Mouse (Mus musculus) lung, postnatal 0 days (tissue): ENCODE measurements around the gene Plbd2. TPM values are rescaled to one million over a fixed set of nuclear protein-coding genes. Genes with fewer than 3 reads are reported as not detected.

Experiments
- ATAC-seq: fragments of 200-750 bp; cut with Nextera tagmentation; 2 replicates; pipeline ENCODE4 v1.8.0; 2017; ENCODE audit warnings: moderate library complexity
- DNase-seq: peaks from one replicate; pipeline ENCODE4 v3.0.0-alpha.2; 2016; ENCODE audit warnings: low spot score
- H3K27ac ChIP-seq: fragments of 300-500 bp; sonication (generic); 2 replicates; pipeline ENCODE4 v1.5.1; 2014; ENCODE audit warnings: antibody characterized with exemption, mild to moderate bottlenecking, low read length, mixed read lengths
- H3K27me3 ChIP-seq: fragments of 300-500 bp; sonication (generic); replicated peaks from 2 replicates; pipeline ENCODE4 v1.6.1; 2014; ENCODE audit warnings: low read length, mixed read lengths; ENCODE audit not compliant: insufficient read depth
- H3K36me3 ChIP-seq: fragments of 300-500 bp; sonication (generic); 2 replicates; pipeline ENCODE4 v1.6.1; 2014; ENCODE audit warnings: low read length, mixed read lengths; ENCODE audit not compliant: insufficient read depth
- H3K4me1 ChIP-seq: fragments of 300-500 bp; sonication (generic); 2 replicates; pipeline ENCODE4 v1.6.1; 2014; ENCODE audit warnings: antibody characterized with exemption, low read depth, low read length, mixed read lengths; ENCODE audit not compliant: insufficient read depth
- H3K4me2 ChIP-seq: fragments of 300-500 bp; sonication (generic); replicated peaks from 2 replicates; pipeline ENCODE4 v1.6.1; 2014; ENCODE audit warnings: low read depth, mild to moderate bottlenecking, low read length, moderate library complexity, mixed read lengths
- H3K4me3 ChIP-seq: fragments of 300-500 bp; sonication (generic); 2 replicates; pipeline ENCODE4 v1.5.1; 2014; ENCODE audit warnings: low read depth, low read length
- H3K9ac ChIP-seq: fragments of 300-500 bp; sonication (generic); replicated peaks from 2 replicates; pipeline ENCODE4 v1.6.1; 2014; ENCODE audit warnings: low read depth, mild to moderate bottlenecking
- H3K9me3 ChIP-seq: fragments of 300-500 bp; sonication (generic); 2 replicates; pipeline ENCODE4 v1.6.1; 2016; ENCODE audit warnings: low read length, mixed read lengths
- CTCF ChIP-seq: IDR thresholded peaks from 2 replicates; pipeline ENCODE4 v1.5.1; 2016; ENCODE audit warnings: antibody characterized with exemption, mild to moderate bottlenecking
- EP300 ChIP-seq: IDR thresholded peaks from 2 replicates; pipeline ENCODE4 v1.6.1; 2016; ENCODE audit warnings: antibody characterized with exemption, mild to moderate bottlenecking, control low read depth
- WGBS: fragments of 180-500 bp; shearing (Covaris S2); extraction: QIAGEN DNeasy Blood & Tissue Kit; methylation state at CpG from one replicate; pipeline ENCODE4 v1.1.7; 2014; 5-methylcytosine and 5-hydroxymethylcytosine counted together
- polyA plus RNA-seq: library from polyadenylated mRNA; unstranded; fragments of >200 nt; fragmentation: Nextera tagmentation; extraction: Ambion mirVana; gene quantifications from 2 replicates; pipeline ENCODE4 v1.2.1, GENCODE M21; 2015

Gene Plbd2
- polyA plus RNA-seq, 1 experiment from 2014 or later = 69.2 TPM

- no peak overlapping the region for H3K4me3 ChIP-seq
- H3K36me3 ChIP-seq = no peaks in the 10 kb centered on the region
- H3K4me1 ChIP-seq = no peaks in the 10 kb centered on the region
- H3K27ac ChIP-seq = no peak overlapping the region
- ATAC-seq = no peak
- H3K4me2 ChIP-seq = no peak overlapping the region
- no peak for TF ChIP-seq CTCF
- no peak for TF ChIP-seq EP300
- DNase-seq = no peak
- H3K27me3 ChIP-seq = no peaks in the 10 kb centered on the region
- no peaks in the 10 kb centered on the region for H3K9me3 ChIP-seq
- no peak overlapping the region for H3K9ac ChIP-seq
- 50% methylated on average over 7 of the region's 7 CpGs for WGBS
Measured at GRCm38 (mm10) chr5:120456841-120457554, 46.4 kb downstream of the Plbd2 start.

- Histone ChIP-seq H3K4me3 (no peak overlapping the region), H3K36me3 (no peaks in the 10 kb centered on the region), H3K9ac (no peak overlapping the region), H3K9me3 (no peaks in the 10 kb centered on the region), H3K4me2 (no peak overlapping the region), H3K4me1 (no peaks in the 10 kb centered on the region), H3K27ac (no peak overlapping the region), H3K27me3 (no peaks in the 10 kb centered on the region)
- ATAC-seq (no peak), DNase-seq (no peak)
- 6% methylated on average over 1 of the region's 1 CpGs for WGBS
- TF ChIP-seq EP300 = no peak
- no peak for TF ChIP-seq CTCF
Measured at GRCm38 (mm10) chr5:120456253-120456652, 47.2 kb downstream of the Plbd2 start.

- Histone ChIP-seq H3K27ac (no peak overlapping the region), H3K27me3 (no peaks in the 10 kb centered on the region), H3K4me3 (no peak overlapping the region), H3K36me3 (no peaks in the 10 kb centered on the region), H3K4me1 (no peaks in the 10 kb centered on the region), H3K9me3 (no peaks in the 10 kb centered on the region), H3K9ac (no peak overlapping the region), H3K4me2 (no peak overlapping the region)
- no peak for ATAC-seq
- TF ChIP-seq EP300 (no peak), CTCF (no peak)
- DNase-seq = no peak
- WGBS = 39% methylated on average over 14 of the region's 14 CpGs
Measured at GRCm38 (mm10) chr5:120454756-120455337, 48.6 kb downstream of the Plbd2 start.

GRCm38 (mm10) chr5:120447305-120447704 is 56.1 kb downstream of the Plbd2 start:
- WGBS = 29% methylated on average over 13 of the region's 13 CpGs

GRCm38 (mm10) chr5:120440733-120441132 is 62.7 kb downstream of the Plbd2 start:
- Histone ChIP-seq H3K36me3 (no peaks in the 10 kb centered on the region), H3K9me3 (no peaks in the 10 kb centered on the region), H3K4me1 (peaks cover 3% of the 10 kb centered on the region; the same call in 1 of the 2 replicates), H3K9ac (no peak overlapping the region), H3K27ac (no peak overlapping the region), H3K27me3 (peaks cover 54% of the 10 kb centered on the region), H3K4me2 (peak overlapping the region; percentile 48), H3K4me3 (peak overlapping the region; percentile 28)
- 4% methylated on average over 12 of the region's 14 CpGs for WGBS
- ATAC-seq = peak; percentile 54
- peak; percentile 83 for DNase-seq
- peak; percentile 83 for TF ChIP-seq CTCF
- no peak for TF ChIP-seq EP300

More at GRCm38 (mm10) chr5:120447305-120447704, 56.1 kb downstream of the Plbd2 start:
- H3K27ac ChIP-seq = no peak overlapping the region
- H3K27me3 ChIP-seq = 0 out of 2 replicates have a peak, but pooled peaks cover 3% of the 10 kb centered on the region
- ATAC-seq (no peak), DNase-seq (no peak)
- H3K9ac ChIP-seq = no peak overlapping the region
- no peak overlapping the region for H3K4me3 ChIP-seq
- no peaks in the 10 kb centered on the region for H3K36me3 ChIP-seq
- H3K4me1 ChIP-seq = no peaks in the 10 kb centered on the region
- no peak overlapping the region for H3K4me2 ChIP-seq
- TF ChIP-seq CTCF = no peak
- no peak for TF ChIP-seq EP300
- H3K9me3 ChIP-seq = no peaks in the 10 kb centered on the region

- TF ChIP-seq CTCF = no peak
- TF ChIP-seq EP300 = no peak
- Histone ChIP-seq H3K4me3 (peak overlapping the region; percentile 28), H3K4me1 (peaks cover 6% of the 10 kb centered on the region; the same call in 1 of the 2 replicates), H3K27ac (no peak overlapping the region), H3K9ac (no peak overlapping the region), H3K9me3 (no peaks in the 10 kb centered on the region), H3K36me3 (no peaks in the 10 kb centered on the region), H3K27me3 (peaks cover 60% of the 10 kb centered on the region), H3K4me2 (peak overlapping the region; percentile 48)
- DNase-seq (no peak), ATAC-seq (no peak)
- 3% methylated on average over 59 of the region's 61 CpGs for WGBS
Measured at GRCm38 (mm10) chr5:120439887-120440670, 63.3 kb downstream of the Plbd2 start.
